Mouse (Mus musculus) heart, embryonic 10.5 days (tissue): Measurements from ENCODE around the gene D7Ertd443e. TPM values are rescaled to one million over a fixed set of nuclear protein-coding genes. Genes with fewer than 3 reads are reported as not detected.
A peak's percentile ranks its signal among the peaks of the same experiment; 100 is the strongest.

ENCODE experiments used
- DNase-seq: peaks from one replicate; pipeline ENCODE4 v3.0.0-alpha.2; 2017; ENCODE audit warnings: low spot score
- H3K27ac ChIP-seq: fragments of 300-500 bp; sonication (generic); 2 replicates; pipeline ENCODE4 v1.5.1; 2016; ENCODE audit warnings: mild to moderate bottlenecking
- H3K27me3 ChIP-seq: fragments of 300-500 bp; sonication (generic); 2 replicates; pipeline ENCODE4 v1.6.1; 2016; ENCODE audit warnings: mild to moderate bottlenecking; ENCODE audit not compliant: poor library complexity, insufficient read depth, severe bottlenecking
- H3K36me3 ChIP-seq: fragments of 300-500 bp; sonication (generic); 2 replicates; pipeline ENCODE4 v1.6.1; 2016; ENCODE audit warnings: mild to moderate bottlenecking, moderate library complexity
- H3K4me1 ChIP-seq: fragments of 300-500 bp; sonication (generic); 2 replicates; pipeline ENCODE4 v1.6.1; 2016; ENCODE audit warnings: mild to moderate bottlenecking
- H3K4me3 ChIP-seq: fragments of 300-500 bp; sonication (generic); 2 replicates; pipeline ENCODE4 v1.5.1; 2016; ENCODE audit warnings: mild to moderate bottlenecking, moderate library complexity
- H3K9me3 ChIP-seq: fragments of 300-500 bp; sonication (generic); 2 replicates; pipeline ENCODE4 v1.6.1; 2016; ENCODE audit warnings: mild to moderate bottlenecking, moderate library complexity
- WGBS: fragments of 180-500 bp; shearing (Covaris S2); methylation state at CpG from one replicate; pipeline ENCODE4 v1.1.7; 2016; 5-methylcytosine and 5-hydroxymethylcytosine counted together
- polyA plus RNA-seq: library from polyadenylated mRNA; unstranded; fragments of >200 nt; fragmentation: Nextera tagmentation; extraction: Ambion mirVana; gene quantifications from 2 replicates; pipeline ENCODE4 v1.2.1, GENCODE M21; 2016

The D7Ertd443e gene
- 0.09 TPM in 1 of 2 replicates, not detected in the other for polyA plus RNA-seq

DNA sequence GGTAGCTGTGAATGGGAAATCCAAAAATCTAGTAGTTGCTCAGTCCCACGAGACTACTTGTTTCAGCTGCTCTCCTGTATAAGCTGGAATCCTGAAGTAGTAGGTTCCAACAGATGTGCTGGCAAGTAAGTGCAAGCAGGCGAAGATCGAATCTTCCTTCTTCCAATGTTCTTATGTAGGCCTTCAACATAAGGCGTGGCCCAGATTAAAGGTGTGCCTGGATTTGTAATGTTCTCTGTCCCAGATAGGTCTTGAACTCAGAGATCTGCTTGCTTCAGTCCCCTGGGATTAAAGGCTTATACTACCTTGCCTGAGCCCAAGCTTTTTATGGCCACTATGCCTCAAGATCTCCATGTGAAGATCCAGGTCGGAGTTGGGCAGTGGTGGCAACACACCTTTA, at the start of gene D7Ertd443e:
TSS of gene D7Ertd443e (minus strand) at position 101 of the 400 bp plus-strand sequence.
- no peak for DNase-seq
- WGBS, result 88% methylated on average over 5 of the region's 5 CpGs
- Histone ChIP-seq H3K36me3 (no peaks in the 10 kb centered on the region), H3K4me1 (0 out of 2 replicates have a peak, but pooled peaks cover 7% of the 10 kb centered on the region), H3K4me3 (no peak within 1 kb of the TSS), H3K27me3 (no peaks in the 10 kb centered on the region), H3K9me3 (no peaks in the 10 kb centered on the region), H3K27ac (no peak within 1 kb of the TSS)

DNA sequence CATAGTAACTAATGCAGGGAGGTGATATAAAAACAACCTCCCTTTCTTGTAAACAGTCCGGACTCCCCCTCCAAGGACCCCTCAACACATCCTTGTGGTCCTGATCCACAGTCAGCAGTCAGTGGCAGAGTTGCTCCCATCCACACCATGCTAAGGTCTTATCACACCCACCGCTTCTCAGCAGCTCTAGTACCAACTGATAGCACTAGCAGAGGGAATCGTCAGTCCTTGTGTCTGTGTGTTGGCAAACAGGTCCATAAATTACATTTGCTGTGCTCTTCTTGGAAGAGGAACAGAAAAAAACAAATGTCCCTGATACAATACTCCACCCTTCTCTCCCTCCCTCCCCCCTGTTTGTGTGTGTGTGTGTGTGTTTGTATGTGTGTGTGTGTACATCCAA, 46.2 kb upstream of the D7Ertd443e start:
- WGBS, result 52% methylated on average over 3 of the region's 3 CpGs

GRCm38 (mm10) chr7:134428676-134429075, 43.2 kb upstream of the D7Ertd443e start:
- H3K36me3 ChIP-seq, result no peaks in the 10 kb centered on the region
- H3K27me3 ChIP-seq, result no peaks in the 10 kb centered on the region
- DNase-seq, result no peak
- no peaks in the 10 kb centered on the region for H3K9me3 ChIP-seq
- WGBS, result 77% methylated on average over 2 of the region's 2 CpGs
- no peaks in the 10 kb centered on the region for H3K4me1 ChIP-seq
- H3K4me3 ChIP-seq, result no peak overlapping the region
- no peak overlapping the region for H3K27ac ChIP-seq

More for the DNA sequence above, 46.2 kb upstream of the D7Ertd443e start:
- Histone ChIP-seq H3K9me3 (no peaks in the 10 kb centered on the region), H3K36me3 (no peaks in the 10 kb centered on the region), H3K4me3 (no peak overlapping the region), H3K4me1 (no peaks in the 10 kb centered on the region), H3K27ac (no peak overlapping the region), H3K27me3 (no peaks in the 10 kb centered on the region)
- peak; percentile 61 for DNase-seq

DNA sequence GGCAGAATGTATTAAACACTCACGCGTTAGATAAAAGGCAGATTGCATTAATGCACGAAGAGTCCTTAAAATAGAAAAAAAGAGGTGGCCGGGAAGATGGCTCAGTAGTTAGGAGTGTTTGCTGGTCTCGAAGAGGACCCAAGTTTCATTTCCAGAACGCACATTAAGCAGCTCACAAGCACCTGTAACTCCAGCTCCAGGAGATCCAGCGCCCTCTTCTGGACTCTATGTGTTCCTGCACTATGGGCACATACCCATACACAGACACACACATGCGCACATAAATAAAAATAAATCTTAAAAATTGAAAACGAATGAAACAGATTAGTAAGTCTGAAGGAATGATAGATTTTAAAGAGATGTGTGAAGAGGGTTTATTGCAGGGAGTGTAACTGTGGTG, 29.6 kb upstream of the D7Ertd443e start:
- Histone ChIP-seq H3K4me3 (no peak overlapping the region), H3K36me3 (no peaks in the 10 kb centered on the region), H3K27me3 (peaks cover 4% of the 10 kb centered on the region; the same call in 1 of the 2 replicates), H3K27ac (no peak overlapping the region), H3K9me3 (no peaks in the 10 kb centered on the region), H3K4me1 (peaks cover 9% of the 10 kb centered on the region; the same call in 1 of the 2 replicates)
- 93% methylated on average over 9 of the region's 9 CpGs for WGBS
- DNase-seq, result no peak

- Histone ChIP-seq H3K4me3 (no peak overlapping the region; the same call in 1 of the 2 replicates), H3K9me3 (no peaks in the 10 kb centered on the region), H3K36me3 (no peaks in the 10 kb centered on the region), H3K27ac (no peak overlapping the region), H3K27me3 (peaks cover 4% of the 10 kb centered on the region; the same call in 1 of the 2 replicates), H3K4me1 (peaks cover 9% of the 10 kb centered on the region; the same call in 1 of the 2 replicates)
- DNase-seq, result no peak
- WGBS, result 26% methylated on average over 14 of the region's 14 CpGs
Observed at GRCm38 (mm10) chr7:134414005-134414690, 28.7 kb upstream of the D7Ertd443e start.

- Histone ChIP-seq H3K9me3 (no peaks in the 10 kb centered on the region), H3K36me3 (no peaks in the 10 kb centered on the region), H3K27ac (no peak overlapping the region), H3K4me3 (no peak overlapping the region), H3K4me1 (peaks cover 4% of the 10 kb centered on the region; the same call in 1 of the 2 replicates), H3K27me3 (no peaks in the 10 kb centered on the region; the same call in 1 of the 2 replicates)
- DNase-seq, result no peak
- WGBS, result 95% methylated on average over 13 of the region's 13 CpGs
Observed at GRCm38 (mm10) chr7:134408641-134409040, 23.2 kb upstream of the D7Ertd443e start.

DNA sequence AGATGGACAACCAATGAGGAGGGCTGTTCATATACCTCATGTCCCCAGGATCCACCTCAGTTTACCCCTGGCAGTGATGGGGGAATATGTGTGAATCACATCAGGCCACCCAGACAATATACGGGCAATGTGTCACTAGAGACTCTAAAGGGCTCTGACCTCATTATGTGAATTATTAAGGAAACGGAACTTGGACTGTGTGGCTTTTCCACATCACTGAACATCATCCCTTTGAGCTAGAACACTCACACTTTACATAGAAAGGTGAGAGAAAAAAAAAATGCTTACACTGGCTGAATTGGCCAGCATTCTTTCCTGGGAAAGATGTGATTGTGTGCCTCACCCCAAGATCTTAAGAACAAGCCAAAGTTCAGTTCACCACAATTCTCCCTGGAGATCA, 15.3 kb upstream of the D7Ertd443e start:
- no peaks in the 10 kb centered on the region for H3K36me3 ChIP-seq
- H3K27me3 ChIP-seq, result no peaks in the 10 kb centered on the region
- no peaks in the 10 kb centered on the region for H3K9me3 ChIP-seq
- H3K4me1 ChIP-seq, result peaks cover 6% of the 10 kb centered on the region; the same call in 1 of the 2 replicates
- no peak for DNase-seq
- WGBS, result 88% methylated on average over 2 of the region's 2 CpGs
- H3K4me3 ChIP-seq, result no peak overlapping the region
- H3K27ac ChIP-seq, result no peak overlapping the region

DNA sequence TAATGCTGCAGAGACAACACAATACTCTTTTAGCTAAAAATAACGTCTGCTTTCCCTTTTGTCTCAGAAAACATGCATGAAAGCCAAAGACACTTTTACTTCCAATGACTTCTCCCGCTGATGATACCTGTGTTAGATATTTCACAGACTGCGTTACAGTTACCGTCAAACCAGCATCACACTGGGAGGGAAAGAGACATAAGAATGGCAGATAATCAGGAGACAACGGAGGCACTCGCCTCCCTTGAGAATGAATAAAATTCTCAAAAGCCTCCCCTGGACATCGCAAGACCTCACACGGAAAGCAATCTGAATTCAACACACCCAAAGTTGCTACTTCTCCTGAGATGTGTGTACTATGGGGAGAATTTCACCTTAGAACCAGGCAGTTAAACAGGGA, 11.3 kb upstream of the D7Ertd443e start:
- Histone ChIP-seq H3K27me3 (no peaks in the 10 kb centered on the region), H3K4me1 (peaks cover 6% of the 10 kb centered on the region; the same call in 1 of the 2 replicates), H3K9me3 (no peaks in the 10 kb centered on the region), H3K36me3 (no peaks in the 10 kb centered on the region), H3K27ac (no peak overlapping the region), H3K4me3 (no peak overlapping the region)
- WGBS, result 72% methylated on average over 8 of the region's 8 CpGs
- no peak for DNase-seq

DNA sequence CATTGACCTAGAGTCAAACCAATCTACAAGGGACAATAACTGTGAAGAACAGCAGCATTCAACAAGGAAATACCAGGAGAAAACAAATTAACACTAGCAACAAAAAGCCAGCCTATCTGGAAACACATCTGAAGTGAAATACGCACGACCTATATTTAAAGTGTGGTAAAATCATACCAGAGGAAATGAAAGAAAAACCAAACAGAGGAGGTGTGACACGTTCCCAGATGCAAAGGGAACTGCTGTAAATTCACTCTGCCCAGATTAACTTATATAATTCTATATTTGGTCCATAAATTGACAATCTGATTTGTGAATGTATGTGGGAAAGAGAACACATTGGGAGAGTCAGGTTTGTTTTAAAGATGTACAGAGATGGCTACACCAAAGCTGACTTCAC, 2.7 kb downstream of the D7Ertd443e start:
- Histone ChIP-seq H3K4me1 (0 out of 2 replicates have a peak, but pooled peaks cover 8% of the 10 kb centered on the region), H3K27me3 (no peaks in the 10 kb centered on the region), H3K36me3 (no peaks in the 10 kb centered on the region), H3K9me3 (no peaks in the 10 kb centered on the region), H3K27ac (no peak overlapping the region), H3K4me3 (no peak overlapping the region)
- WGBS, result 82% methylated on average over 3 of the region's 3 CpGs
- DNase-seq, result no peak

- H3K36me3 ChIP-seq, result no peaks in the 10 kb centered on the region
- no peaks in the 10 kb centered on the region for H3K27me3 ChIP-seq
- 46% methylated on average over 4 of the region's 4 CpGs for WGBS
- H3K4me3 ChIP-seq, result no peak overlapping the region
- no peak for DNase-seq
- H3K9me3 ChIP-seq, result no peaks in the 10 kb centered on the region
- H3K4me1 ChIP-seq, result peaks cover 7% of the 10 kb centered on the region
- H3K27ac ChIP-seq, result no peak overlapping the region
Observed at GRCm38 (mm10) chr7:134381407-134381861, 4.0 kb downstream of the D7Ertd443e start.

DNA sequence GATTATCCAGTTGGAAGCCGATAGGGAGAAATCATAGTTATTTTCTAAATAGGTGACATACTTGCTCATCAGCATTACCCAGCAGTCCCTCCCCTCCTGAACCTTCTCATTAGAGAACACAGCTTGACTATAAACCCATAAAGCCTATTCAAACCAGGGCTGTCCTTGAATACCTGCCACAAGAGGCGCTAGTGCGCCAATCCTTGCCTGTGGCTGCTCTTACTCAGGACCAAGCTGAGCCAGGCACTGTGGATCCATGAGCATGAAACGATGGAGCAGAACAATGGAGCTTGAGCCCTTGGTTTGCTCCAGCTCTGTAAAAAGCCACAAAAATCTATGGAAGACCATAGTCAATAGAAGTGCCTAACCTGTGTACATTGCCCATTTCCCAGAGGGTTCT, 7.2 kb downstream of the D7Ertd443e start:
- no peak for DNase-seq
- Histone ChIP-seq H3K27ac (no peak overlapping the region), H3K27me3 (no peaks in the 10 kb centered on the region), H3K4me3 (no peak overlapping the region), H3K9me3 (no peaks in the 10 kb centered on the region), H3K36me3 (no peaks in the 10 kb centered on the region), H3K4me1 (peaks cover 8% of the 10 kb centered on the region)
- 48% methylated on average over 4 of the region's 4 CpGs for WGBS

GRCm38 (mm10) chr7:134376786-134377185, 8.7 kb downstream of the D7Ertd443e start:
- 70% methylated on average over 7 of the region's 7 CpGs for WGBS
- Histone ChIP-seq H3K36me3 (no peaks in the 10 kb centered on the region), H3K9me3 (no peaks in the 10 kb centered on the region), H3K4me3 (no peak overlapping the region), H3K4me1 (peaks cover 8% of the 10 kb centered on the region), H3K27me3 (no peaks in the 10 kb centered on the region), H3K27ac (no peak overlapping the region)
- DNase-seq, result no peak

DNA sequence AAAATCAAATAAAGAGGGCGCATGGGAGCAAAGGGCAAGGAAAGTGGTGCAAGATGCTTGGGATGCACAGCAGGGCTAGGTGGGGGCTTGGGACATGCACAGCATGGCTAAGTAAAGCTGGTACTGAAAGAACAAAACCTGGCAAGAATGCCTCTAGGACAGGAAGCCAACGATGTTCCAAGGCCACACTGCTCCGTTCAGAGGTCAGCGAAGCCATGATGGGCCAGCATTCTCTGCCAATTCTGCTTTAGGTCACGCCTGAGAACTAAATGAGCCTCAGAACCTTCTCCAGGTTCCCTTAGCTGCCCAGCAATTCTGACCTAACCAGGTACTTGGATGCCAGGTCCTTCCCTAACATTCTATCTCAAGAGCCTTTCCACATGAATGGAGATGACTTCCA, 13.2 kb downstream of the D7Ertd443e start:
- Histone ChIP-seq H3K4me3 (no peak overlapping the region), H3K27me3 (no peaks in the 10 kb centered on the region), H3K9me3 (no peaks in the 10 kb centered on the region), H3K27ac (no peak overlapping the region), H3K4me1 (peaks cover 4% of the 10 kb centered on the region), H3K36me3 (no peaks in the 10 kb centered on the region)
- DNase-seq, result no peak
- 62% methylated on average over 5 of the region's 5 CpGs for WGBS
